13 mouse cellular contexts compared by ENCODE assay signal in genomic region chr9:62166186-62166585, GRCm38 (mm10). TPM values are rescaled to one million over a fixed set of nuclear protein-coding genes. Genes with fewer than 3 reads are reported as not detected.
DNase-seq lines count a peak whose midpoint lies in the region; ATAC-seq and TF ChIP-seq lines count a peak whose summit lies in the region.
"Had no signal": no experiment of that assay in that cellular context is flagged by ENCODE, and none has a peak within 500 bp of the region (broad histone marks: within the 10 kb centered on the region; RNA-seq: fewer than 3 reads in every experiment).

No protein-coding gene starts in this region.

- no peaks in the 10 kb centered on the region for H3K9me3 ChIP-seq in neural tube, embryonic 15.5 days (replicated peaks)
- no peaks in the 10 kb centered on the region for H3K9me3 ChIP-seq in hindbrain, postnatal 0 days (ENCODE audit: low read length)
- H3K9me3 ChIP-seq: kidney, embryonic 15.5 days had no signal

- 0 out of 2 replicates have a peak, but pooled peaks cover 4% of the 10 kb centered on the region for H3K4me1 ChIP-seq in neural tube, embryonic 15.5 days
- peaks cover 4% of the 10 kb centered on the region; the same call in 1 of the 2 replicates for H3K4me1 ChIP-seq in hindbrain, postnatal 0 days (ENCODE audit: insufficient read depth, low read length)

- intact Hi-C loops in heart, postnatal 10 days (cut with DNase I) = no loop called here

- H3K36me3 ChIP-seq in neural tube, embryonic 15.5 days = no peaks in the 10 kb centered on the region
- no peaks in the 10 kb centered on the region for H3K36me3 ChIP-seq in hindbrain, postnatal 0 days (ENCODE audit: insufficient read depth, low read length)
- H3K36me3 ChIP-seq: kidney, embryonic 15.5 days had no signal

- no peak overlapping the region for H3K9ac ChIP-seq in neural tube, embryonic 15.5 days (replicated peaks)
- H3K9ac ChIP-seq in hindbrain, postnatal 0 days (replicated peaks; ENCODE audit: low read length) = no peak overlapping the region
- H3K9ac ChIP-seq: kidney, embryonic 15.5 days had no signal

- no peak overlapping the region for H3K27ac ChIP-seq in neural tube, embryonic 15.5 days (replicated peaks)
- H3K27ac ChIP-seq in hindbrain, postnatal 0 days = peak overlapping the region; percentile 54; the same call in 1 of the 2 replicates
- H3K27ac ChIP-seq: kidney, embryonic 15.5 days had no signal

- no peak overlapping the region for H3K4me2 ChIP-seq in neural tube, embryonic 15.5 days
- no peak overlapping the region for H3K4me2 ChIP-seq in hindbrain, postnatal 0 days (ENCODE audit: low read depth, low read length)
- H3K4me2 ChIP-seq: kidney, embryonic 15.5 days had no signal

- WGBS in neural tube, embryonic 15.5 days = 16% methylated on average over 4 of the region's 4 CpGs
- WGBS in hindbrain, postnatal 0 days = 24% methylated on average over 4 of the region's 4 CpGs

- no peak for ATAC-seq in neural tube, embryonic 15.5 days (ENCODE audit: low FRiP score)
- 0 out of 2 replicates have a peak, but pooled peaks have one; percentile 53 for ATAC-seq in hindbrain, postnatal 0 days
- no peak for ATAC-seq in megakaryocyte progenitor cell, adult 5-6 weeks (replicated peaks; ENCODE audit: poor library complexity)
- ATAC-seq: Patski had no signal

- no peak overlapping the region for H3K4me3 ChIP-seq in neural tube, embryonic 15.5 days (replicated peaks)
- no peak overlapping the region for H3K4me3 ChIP-seq in hindbrain, postnatal 0 days (ENCODE audit: low read length)
- H3K4me3 ChIP-seq: kidney, embryonic 15.5 days had no signal

- peak; percentile 70 for DNase-seq in embryo, embryonic 10 days (ENCODE audit: low spot score)
- no peak for DNase-seq in embryo, embryonic 9.5 days (ENCODE audit: extremely low spot score)
- peak; percentile 42 for DNase-seq in neural tube, embryonic 10.5 days (ENCODE audit: extremely low spot score, low spot score)
- peak; percentile 60 for DNase-seq in hindbrain, postnatal 0 days (ENCODE audit: low spot score)
- no peak for DNase-seq in heart, postnatal 10 days
- no peak for DNase-seq in urinary bladder, postnatal 14 days (ENCODE audit: low spot score)
- DNase-seq: B cell, adult 2 months; lung, adult 18-20 months; right cerebral cortex, adult 18-20 months had no signal

- TF ChIP-seq CTCF in hindbrain, postnatal 0 days (IDR thresholded peaks at IDR 0.05; ENCODE audit: low read depth) = no peak

- H3K27me3 ChIP-seq in neural tube, embryonic 15.5 days (replicated peaks) = no peaks in the 10 kb centered on the region
- no peaks in the 10 kb centered on the region for H3K27me3 ChIP-seq in hindbrain, postnatal 0 days (ENCODE audit: insufficient read depth, low read length)
- H3K27me3 ChIP-seq: kidney, embryonic 15.5 days; Patski had no signal

RNA-seq across cellular contexts. Expression of gene Glce, which starts 43.7 kb away (rescaled TPM):
- 20.0 and 22.1 TPM in 2 replicates for polyA plus RNA-seq in neural tube, embryonic 15.5 days (2015; fragmentation: Nextera tagmentation; extraction: Ambion mirVana)
- 42.1 and 44.5 TPM in 2 replicates for total RNA-seq in hindbrain, postnatal 0 days (2014; rRNA removed)
- polyA plus RNA-seq in hindbrain, postnatal 0 days (2015; fragmentation: Nextera tagmentation; extraction: Ambion mirVana) = 21.0 and 25.1 TPM in 2 replicates
- total RNA-seq in megakaryocyte progenitor cell, adult 5-6 weeks (2015) = 17.1 and 19.7 TPM in 2 replicates
- total RNA-seq in megakaryocyte progenitor cell, adult 5-6 weeks (2017) = 18.0 and 20.3 TPM in 2 replicates
- total RNA-seq in heart, postnatal 10 days (2021) = 10 to 100 TPM; 14.6 to 15.3 TPM

Comparison
In these comparisons a context has a peak if more than half of its experiments do, and no peak if none do; other contexts are left out.
1. DNase-seq: peak in embryo, embryonic 10 days (single experiment), neural tube, embryonic 10.5 days (single experiment) and hindbrain, postnatal 0 days (single experiment); none in embryo, embryonic 9.5 days (single experiment), heart, postnatal 10 days (0 of 2) and urinary bladder, postnatal 14 days (single experiment).